Mouse (Mus musculus): ENCODE data around the gene Plekha6. TPM values are rescaled to one million over a fixed set of nuclear protein-coding genes. Genes with fewer than 3 reads are reported as not detected.
A peak's percentile ranks its signal among the peaks of the same experiment; 100 is the strongest.
"Not testable (repeated sequence)": the region's sequence is repeated elsewhere in the genome, so short reads cannot be mapped to it uniquely, and the experiment has no call there.

Gene Plekha6
- polyA plus RNA-seq, 1 experiment from 2014 or later: 2.6 TPM

GRCm38 (mm10) chr1:133323333-133323732 lies 159.3 kb downstream of the Plekha6 start:
- 29% methylated on average over 5 of the region's 5 CpGs for WGBS
- ATAC-seq (ENCODE audit: low FRiP score, low read depth): no peak
- Histone ChIP-seq H3K27ac (no peak overlapping the region), H3K36me3 (no peaks in the 10 kb centered on the region), H3K4me3 (no peak overlapping the region), H3K4me2 (replicated peaks) (no peak overlapping the region), H3K9me3 (no peaks in the 10 kb centered on the region), H3K4me1 (no peaks in the 10 kb centered on the region), H3K9ac (0 out of 2 replicates have a peak overlapping the region, but pooled peaks have one; percentile 25), H3K27me3 (peaks cover 13% of the 10 kb centered on the region)

DNA sequence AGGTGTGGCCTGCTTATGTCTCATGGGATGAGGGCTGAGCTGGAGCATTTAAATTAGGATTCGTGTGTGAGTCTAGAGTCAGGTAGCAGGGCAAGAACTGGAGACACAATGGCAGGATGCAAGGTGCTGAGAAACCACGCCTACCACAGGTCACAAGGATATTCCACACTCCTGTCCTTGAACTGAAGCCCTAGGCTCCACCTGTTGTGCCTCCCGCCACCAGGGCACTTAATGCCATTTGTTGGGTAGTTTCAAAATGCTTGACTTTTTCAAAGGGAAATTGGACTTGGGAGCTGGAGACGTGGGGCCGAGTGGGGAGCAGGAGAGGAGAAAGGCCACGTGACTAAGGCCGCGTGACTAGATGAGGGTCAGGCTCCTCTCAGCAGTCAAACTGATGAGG lies 161.9 kb downstream of the Plekha6 start:
- Histone ChIP-seq H3K27ac (no peak overlapping the region), H3K4me2 (replicated peaks) (no peak overlapping the region), H3K4me1 (peaks cover 6% of the 10 kb centered on the region), H3K9me3 (no peaks in the 10 kb centered on the region), H3K27me3 (peaks cover 38% of the 10 kb centered on the region), H3K4me3 (no peak overlapping the region), H3K36me3 (no peaks in the 10 kb centered on the region), H3K9ac (no peak overlapping the region)
- WGBS: 75% methylated on average over 8 of the region's 8 CpGs
- ATAC-seq (ENCODE audit: low FRiP score, low read depth): no peak

- Histone ChIP-seq H3K27me3 (peaks cover 49% of the 10 kb centered on the region), H3K27ac (no peak overlapping the region), H3K4me3 (no peak overlapping the region), H3K4me1 (peaks cover 6% of the 10 kb centered on the region), H3K9me3 (no peaks in the 10 kb centered on the region), H3K4me2 (replicated peaks) (no peak overlapping the region), H3K9ac (no peak overlapping the region), H3K36me3 (no peaks in the 10 kb centered on the region)
- no peak for ATAC-seq (ENCODE audit: low FRiP score, low read depth)
- 56% methylated on average over 5 of the region's 5 CpGs for whole genome bisulfite sequencing
Measured at GRCm38 (mm10) chr1:133327094-133327493, 163.1 kb downstream of the Plekha6 start.

DNA sequence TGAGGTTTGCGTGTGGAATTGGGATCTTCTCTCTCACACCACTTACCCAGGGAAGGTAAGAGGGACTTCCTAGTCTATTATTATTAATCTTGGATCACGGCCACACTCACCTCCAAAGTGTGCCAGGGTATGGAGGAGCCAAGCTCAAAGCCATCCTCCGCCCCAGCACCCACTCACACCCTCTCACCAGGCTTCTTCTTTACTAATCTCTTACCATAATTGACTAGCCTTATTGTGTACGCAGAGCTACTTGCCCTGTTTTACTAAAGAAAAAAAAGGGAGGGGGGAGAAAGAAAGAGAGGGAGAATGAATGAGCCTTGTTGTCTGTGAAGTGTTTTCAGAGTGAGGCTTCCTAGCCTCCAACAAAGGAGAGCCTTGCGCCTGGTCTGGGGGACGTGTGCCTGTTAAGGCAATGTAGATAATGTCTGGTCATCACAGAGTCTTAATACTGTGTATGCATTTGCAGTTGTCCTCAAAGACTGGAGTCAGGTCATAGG lies 164.3 kb downstream of the Plekha6 start:
- ATAC-seq (ENCODE audit: low FRiP score, low read depth): no peak
- peaks cover 6% of the 10 kb centered on the region for H3K4me1 ChIP-seq
- no peaks in the 10 kb centered on the region for H3K9me3 ChIP-seq
- H3K4me3 ChIP-seq: no peak overlapping the region
- no peak overlapping the region for H3K9ac ChIP-seq
- no peaks in the 10 kb centered on the region for H3K36me3 ChIP-seq
- 87% methylated on average over 6 of the region's 6 CpGs for WGBS
- no peak overlapping the region for H3K4me2 ChIP-seq (replicated peaks)
- H3K27me3 ChIP-seq: peaks cover 50% of the 10 kb centered on the region
- no peak overlapping the region for H3K27ac ChIP-seq

GRCm38 (mm10) chr1:133328896-133329637 lies 165.1 kb downstream of the Plekha6 start:
- no peaks in the 10 kb centered on the region for H3K9me3 ChIP-seq
- no peak overlapping the region for H3K27ac ChIP-seq
- H3K4me1 ChIP-seq: peaks cover 6% of the 10 kb centered on the region
- H3K4me3 ChIP-seq: peak overlapping the region; percentile 40
- no peak for ATAC-seq (ENCODE audit: low FRiP score, low read depth)
- no peaks in the 10 kb centered on the region for H3K36me3 ChIP-seq
- H3K27me3 ChIP-seq: peaks cover 50% of the 10 kb centered on the region
- WGBS: 7% methylated on average over 34 of the region's 34 CpGs
- H3K4me2 ChIP-seq (replicated peaks): peak overlapping the region; percentile 67
- H3K9ac ChIP-seq: peak overlapping the region; percentile 53

DNA sequence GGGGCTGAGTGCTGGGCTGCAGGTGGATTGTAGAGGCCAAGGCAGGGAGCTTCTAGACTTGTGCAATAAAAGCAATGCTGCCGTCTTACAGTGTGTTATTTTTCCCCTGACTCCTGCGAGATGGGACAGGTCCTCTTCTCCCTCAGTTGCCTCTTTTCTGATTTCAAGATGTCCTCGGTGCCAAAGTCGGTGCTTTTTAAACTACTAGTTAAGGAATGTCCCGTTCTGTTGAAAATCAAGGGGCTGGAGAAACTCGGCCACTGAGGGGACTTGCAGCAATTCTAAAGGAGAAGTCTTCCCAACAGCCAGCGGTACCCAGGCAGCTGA lies 165.6 kb downstream of the Plekha6 start:
- H3K27me3 ChIP-seq: peaks cover 50% of the 10 kb centered on the region
- ATAC-seq (ENCODE audit: low FRiP score, low read depth): no peak
- peak overlapping the region; percentile 67 for H3K4me2 ChIP-seq (replicated peaks)
- peaks cover 6% of the 10 kb centered on the region for H3K4me1 ChIP-seq
- peak overlapping the region; percentile 40 for H3K4me3 ChIP-seq
- no peaks in the 10 kb centered on the region for H3K36me3 ChIP-seq
- H3K27ac ChIP-seq: no peak overlapping the region
- 28% methylated on average over 7 of the region's 7 CpGs for WGBS
- peak overlapping the region; percentile 53 for H3K9ac ChIP-seq
- no peaks in the 10 kb centered on the region for H3K9me3 ChIP-seq

DNA sequence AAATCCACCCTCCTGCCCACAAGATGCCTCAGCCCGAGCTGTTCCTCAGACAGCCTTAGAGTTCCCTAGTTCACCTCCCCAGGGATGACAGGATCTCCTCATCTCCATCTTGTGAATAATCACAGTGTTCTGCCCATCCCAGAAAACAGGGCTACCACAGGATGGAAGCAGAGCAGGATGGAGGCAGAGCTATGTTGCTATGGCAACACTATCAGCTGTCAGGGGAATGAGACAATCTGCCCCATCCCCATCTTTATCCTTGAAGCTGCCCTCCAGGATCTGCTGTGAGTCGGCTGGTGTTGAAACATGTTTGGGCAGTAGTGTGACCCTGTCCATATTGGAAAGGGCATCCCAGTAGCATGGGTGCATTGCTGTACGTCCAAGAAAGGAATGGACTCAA lies 167.1 kb downstream of the Plekha6 start:
- H3K9me3 ChIP-seq: no peaks in the 10 kb centered on the region
- no peak overlapping the region for H3K9ac ChIP-seq
- ATAC-seq (ENCODE audit: low FRiP score, low read depth): no peak
- H3K27me3 ChIP-seq: peaks cover 50% of the 10 kb centered on the region
- WGBS: 78% methylated on average over 3 of the region's 3 CpGs
- no peak overlapping the region for H3K4me2 ChIP-seq (replicated peaks)
- no peak overlapping the region for H3K4me3 ChIP-seq
- no peak overlapping the region for H3K27ac ChIP-seq
- H3K36me3 ChIP-seq: no peaks in the 10 kb centered on the region
- peaks cover 6% of the 10 kb centered on the region for H3K4me1 ChIP-seq

DNA sequence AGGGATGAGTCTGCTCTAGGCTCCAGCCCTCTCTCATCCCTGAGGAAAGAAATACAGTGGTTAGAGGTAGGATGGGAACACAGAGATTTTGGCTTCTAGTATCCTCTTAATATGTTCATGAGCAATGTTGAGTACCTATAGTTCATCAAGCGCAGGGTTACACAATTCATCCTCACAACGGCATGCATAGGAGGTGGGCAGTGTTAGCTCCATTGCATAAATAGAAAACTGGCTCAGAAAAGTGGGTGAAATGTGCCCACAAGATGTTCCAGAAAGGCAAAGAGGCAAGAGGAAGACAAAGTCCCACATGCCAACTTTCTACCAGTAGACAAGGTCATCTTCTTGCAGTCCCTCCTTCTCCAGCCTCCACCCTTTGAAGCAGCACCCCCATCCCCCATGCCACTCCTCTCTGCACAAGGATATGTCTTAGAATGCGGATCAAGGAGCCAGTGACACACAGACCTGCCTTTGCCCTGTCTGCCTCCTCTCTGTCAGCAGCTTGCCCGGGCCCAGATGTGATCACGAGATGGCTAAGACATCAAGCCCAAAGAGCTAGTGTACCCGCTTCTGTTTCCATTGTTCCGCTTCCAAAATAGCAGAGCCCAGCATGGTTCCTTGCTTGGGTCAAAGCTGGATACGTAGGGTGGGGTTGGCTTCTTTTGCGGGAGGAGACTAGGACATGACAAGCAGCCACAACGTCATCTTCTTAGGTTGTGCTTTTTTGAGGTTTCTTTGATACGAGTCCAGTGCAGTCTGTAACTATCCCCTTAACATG lies 168.8 kb downstream of the Plekha6 start:
- H3K27me3 ChIP-seq: peaks cover 42% of the 10 kb centered on the region
- no peak overlapping the region for H3K9ac ChIP-seq
- H3K4me1 ChIP-seq: peaks cover 6% of the 10 kb centered on the region
- H3K36me3 ChIP-seq: no peaks in the 10 kb centered on the region
- H3K9me3 ChIP-seq: peaks cover 4% of the 10 kb centered on the region; the same call in 1 of the 2 replicates
- 89% methylated on average over 11 of the region's 11 CpGs for WGBS
- no peak overlapping the region for H3K4me2 ChIP-seq (replicated peaks)
- no peak overlapping the region for H3K27ac ChIP-seq
- no peak overlapping the region for H3K4me3 ChIP-seq
- no peak for ATAC-seq (ENCODE audit: low FRiP score, low read depth)

GRCm38 (mm10) chr1:133333937-133334336 lies 169.9 kb downstream of the Plekha6 start:
- peaks cover 6% of the 10 kb centered on the region for H3K4me1 ChIP-seq
- ATAC-seq (ENCODE audit: low FRiP score, low read depth): no peak
- no peak overlapping the region for H3K27ac ChIP-seq
- no peak overlapping the region for H3K9ac ChIP-seq
- WGBS: 82% methylated on average over 6 of the region's 6 CpGs
- H3K9me3 ChIP-seq: peaks cover 4% of the 10 kb centered on the region; the same call in 1 of the 2 replicates
- no peaks in the 10 kb centered on the region for H3K36me3 ChIP-seq
- no peak overlapping the region for H3K4me3 ChIP-seq
- no peak overlapping the region for H3K4me2 ChIP-seq (replicated peaks)
- peaks cover 31% of the 10 kb centered on the region for H3K27me3 ChIP-seq

- not testable (repeated sequence) for H3K9ac ChIP-seq; H3K36me3 ChIP-seq; H3K4me2 ChIP-seq (replicated peaks); H3K9me3 ChIP-seq; H3K4me1 ChIP-seq; H3K27ac ChIP-seq; H3K27me3 ChIP-seq; H3K4me3 ChIP-seq; ATAC-seq (ENCODE audit: low FRiP score, low read depth)
- WGBS: 80% methylated on average over 1 of the region's 1 CpGs
Measured at GRCm38 (mm10) chr1:133340403-133340802, 176.4 kb downstream of the Plekha6 start.

- H3K4me3 ChIP-seq: no peak overlapping the region
- no peaks in the 10 kb centered on the region for H3K4me1 ChIP-seq
- H3K27ac ChIP-seq: no peak overlapping the region
- WGBS: 82% methylated on average over 2 of the region's 2 CpGs
- no peak overlapping the region for H3K4me2 ChIP-seq (replicated peaks)
- no peaks in the 10 kb centered on the region for H3K36me3 ChIP-seq
- no peak overlapping the region for H3K9ac ChIP-seq
- no peaks in the 10 kb centered on the region for H3K27me3 ChIP-seq
- ATAC-seq (ENCODE audit: low FRiP score, low read depth): no peak
- H3K9me3 ChIP-seq: no peaks in the 10 kb centered on the region
Measured at GRCm38 (mm10) chr1:133344357-133344756, 180.3 kb downstream of the Plekha6 start.

DNA sequence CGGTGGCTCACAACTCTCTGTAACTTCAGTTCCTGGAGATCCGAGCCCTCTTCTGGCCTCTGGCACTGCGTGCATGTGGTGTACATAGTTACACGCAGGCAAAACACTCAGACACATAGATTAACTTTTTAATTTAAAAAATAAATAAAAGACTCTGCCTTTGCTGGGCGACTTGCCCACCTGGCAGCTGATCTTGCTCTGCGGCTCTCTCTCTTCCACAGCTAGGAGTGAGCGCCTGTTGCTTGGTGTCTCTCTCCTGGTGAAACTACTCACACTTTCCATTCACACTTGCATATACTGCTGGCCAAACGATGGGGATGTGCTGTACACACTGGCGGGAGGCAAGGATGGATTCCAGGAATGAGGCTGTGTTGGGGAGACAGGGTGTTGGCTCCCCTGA lies 182.5 kb downstream of the Plekha6 start:
- H3K36me3 ChIP-seq: no peaks in the 10 kb centered on the region
- H3K4me3 ChIP-seq: no peak overlapping the region
- H3K4me2 ChIP-seq (replicated peaks): no peak overlapping the region
- H3K27me3 ChIP-seq: peaks cover 5% of the 10 kb centered on the region
- no peak overlapping the region for H3K27ac ChIP-seq
- H3K9ac ChIP-seq: no peak overlapping the region
- WGBS: 83% methylated on average over 9 of the region's 9 CpGs
- H3K4me1 ChIP-seq: no peaks in the 10 kb centered on the region
- no peaks in the 10 kb centered on the region for H3K9me3 ChIP-seq
- no peak for ATAC-seq (ENCODE audit: low FRiP score, low read depth)
